Mouse (Mus musculus): ENCODE data around the gene D10Jhu81e. TPM values are rescaled to one million over a fixed set of nuclear protein-coding genes. Genes with fewer than 3 reads are reported as not detected.
A peak's percentile ranks its signal among the peaks of the same experiment; 100 is the strongest.

The D10Jhu81e gene
- polyA plus RNA-seq, 1 experiment from 2014 or later: 22.7 TPM

DNA sequence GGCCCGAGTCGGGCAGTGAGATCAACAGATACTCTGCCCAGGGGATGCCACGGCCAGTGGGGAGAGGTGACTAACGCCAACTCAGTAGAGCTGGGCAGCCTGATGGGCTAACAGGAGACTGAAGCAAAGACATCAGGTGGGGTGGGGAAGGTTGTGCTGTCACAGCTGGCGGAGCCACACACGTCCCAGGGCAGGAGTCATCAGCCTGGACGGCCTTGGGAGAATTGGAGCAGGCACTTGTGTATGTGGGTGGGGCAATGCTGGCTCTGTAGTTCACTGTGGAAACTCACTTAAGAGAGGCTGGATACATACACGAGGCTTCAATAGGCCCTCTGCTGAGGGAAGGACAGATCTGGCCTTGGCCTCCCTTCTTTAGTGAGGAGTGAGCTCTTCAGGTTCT lies 8.5 kb downstream of the D10Jhu81e start:
- ATAC-seq (replicated peaks; ENCODE audit: insufficient number of reproducible peaks, low FRiP score, low TSS enrichment, low read depth): no peak
- no peaks in the 10 kb centered on the region for H3K4me1 ChIP-seq (ENCODE audit: control insufficient read depth, insufficient read depth, low read length)
- H3K27me3 ChIP-seq (ENCODE audit: control insufficient read depth, insufficient read depth, low read length): no peaks in the 10 kb centered on the region
- no peak overlapping the region for H3K4me3 ChIP-seq (ENCODE audit: low read depth, low read length)
- WGBS: 81% methylated on average over 8 of the region's 8 CpGs
- H3K9ac ChIP-seq (replicated peaks; ENCODE audit: low read length): no peak overlapping the region
- H3K4me2 ChIP-seq (ENCODE audit: low read depth, low read length): no peak overlapping the region
- H3K27ac ChIP-seq (replicated peaks; ENCODE audit: low read depth, low read length): no peak overlapping the region
- no peaks in the 10 kb centered on the region for H3K9me3 ChIP-seq (replicated peaks; ENCODE audit: control insufficient read depth, low read length)
- H3K36me3 ChIP-seq (replicated peaks; ENCODE audit: control insufficient read depth, insufficient read depth, low read depth, low read length): no peaks in the 10 kb centered on the region; the same call in none of the 2 replicates
- DNase-seq (ENCODE audit: low spot score): no peak

DNA sequence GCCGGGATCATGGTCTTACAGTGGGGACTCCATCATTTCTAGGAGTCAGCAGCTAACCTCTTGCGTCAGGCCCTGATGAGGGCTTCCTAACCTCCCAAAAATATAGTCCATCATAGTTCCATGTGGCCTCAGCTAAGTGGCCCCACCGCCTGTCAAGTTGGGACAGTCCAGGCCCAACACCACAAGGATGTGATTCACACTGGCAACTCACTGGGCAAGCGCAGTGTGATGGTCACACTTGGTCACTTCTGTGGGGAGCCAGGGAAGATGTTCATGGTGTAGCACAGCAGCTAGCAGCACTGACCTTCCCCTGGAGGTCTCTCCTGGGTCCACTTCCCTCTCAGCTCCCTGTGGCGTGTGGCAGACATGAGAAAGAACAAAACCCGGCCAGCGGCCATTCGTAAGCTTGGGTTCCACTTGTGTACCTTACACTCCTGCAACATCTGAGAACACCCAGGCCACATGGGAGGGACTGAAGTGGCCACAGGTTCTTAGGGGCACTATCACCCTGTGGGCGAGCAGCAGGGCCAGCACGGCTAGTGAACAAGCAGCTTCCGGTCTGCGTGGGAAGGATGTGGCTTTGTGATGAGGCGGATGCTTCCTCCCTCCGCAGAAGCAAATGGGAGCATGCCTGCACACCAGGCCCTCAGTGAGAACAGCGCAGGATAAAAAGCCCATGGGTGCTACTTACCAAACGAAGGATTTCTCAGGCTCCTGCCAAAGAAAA lies 9.1 kb downstream of the D10Jhu81e start:
- Histone ChIP-seq H3K4me1 (ENCODE audit: control insufficient read depth, insufficient read depth, low read length) (no peaks in the 10 kb centered on the region), H3K9ac (replicated peaks; ENCODE audit: low read length) (no peak overlapping the region), H3K27ac (replicated peaks; ENCODE audit: low read depth, low read length) (no peak overlapping the region), H3K4me2 (ENCODE audit: low read depth, low read length) (no peak overlapping the region), H3K9me3 (replicated peaks; ENCODE audit: control insufficient read depth, low read length) (no peaks in the 10 kb centered on the region), H3K36me3 (replicated peaks; ENCODE audit: control insufficient read depth, insufficient read depth, low read depth, low read length) (no peaks in the 10 kb centered on the region; the same call in none of the 2 replicates), H3K27me3 (ENCODE audit: control insufficient read depth, insufficient read depth, low read length) (no peaks in the 10 kb centered on the region), H3K4me3 (ENCODE audit: low read depth, low read length) (no peak overlapping the region)
- WGBS: 89% methylated on average over 16 of the region's 16 CpGs
- ATAC-seq (replicated peaks; ENCODE audit: insufficient number of reproducible peaks, low FRiP score, low TSS enrichment, low read depth) (0 out of 2 replicates have a peak, but pooled peaks have one; percentile 8), DNase-seq (ENCODE audit: low spot score) (no peak)

DNA sequence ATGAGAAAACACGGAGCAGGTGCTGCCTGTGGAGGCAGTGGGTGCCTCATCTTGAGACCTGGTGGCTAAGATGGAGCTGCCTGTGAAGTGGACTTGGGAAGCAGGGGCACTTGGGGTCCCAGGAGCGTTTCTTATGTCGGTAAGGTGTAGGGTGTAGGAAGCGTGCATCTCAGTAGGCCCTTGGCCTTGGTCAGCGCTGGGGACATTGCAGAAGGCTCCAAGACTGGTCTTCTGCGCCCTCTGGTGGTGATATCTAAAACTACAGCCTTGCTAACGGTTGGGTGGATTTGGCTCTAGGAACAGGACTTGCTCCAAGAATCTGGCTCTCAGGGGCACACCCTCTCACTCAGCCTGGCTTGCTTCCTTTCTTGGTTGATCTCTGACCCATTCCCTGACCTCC lies 9.7 kb downstream of the D10Jhu81e start:
- ATAC-seq (replicated peaks; ENCODE audit: insufficient number of reproducible peaks, low FRiP score, low TSS enrichment, low read depth) (peak; percentile 71), DNase-seq (ENCODE audit: low spot score) (peak; percentile 88)
- Histone ChIP-seq H3K36me3 (replicated peaks; ENCODE audit: control insufficient read depth, insufficient read depth, low read depth, low read length) (no peaks in the 10 kb centered on the region; the same call in none of the 2 replicates), H3K4me3 (ENCODE audit: low read depth, low read length) (no peak overlapping the region), H3K9me3 (replicated peaks; ENCODE audit: control insufficient read depth, low read length) (no peaks in the 10 kb centered on the region), H3K27me3 (ENCODE audit: control insufficient read depth, insufficient read depth, low read length) (no peaks in the 10 kb centered on the region), H3K27ac (replicated peaks; ENCODE audit: low read depth, low read length) (no peak overlapping the region), H3K4me1 (ENCODE audit: control insufficient read depth, insufficient read depth, low read length) (no peaks in the 10 kb centered on the region), H3K4me2 (ENCODE audit: low read depth, low read length) (no peak overlapping the region), H3K9ac (replicated peaks; ENCODE audit: low read length) (no peak overlapping the region)
- WGBS: 3% methylated on average over 7 of the region's 7 CpGs

DNA sequence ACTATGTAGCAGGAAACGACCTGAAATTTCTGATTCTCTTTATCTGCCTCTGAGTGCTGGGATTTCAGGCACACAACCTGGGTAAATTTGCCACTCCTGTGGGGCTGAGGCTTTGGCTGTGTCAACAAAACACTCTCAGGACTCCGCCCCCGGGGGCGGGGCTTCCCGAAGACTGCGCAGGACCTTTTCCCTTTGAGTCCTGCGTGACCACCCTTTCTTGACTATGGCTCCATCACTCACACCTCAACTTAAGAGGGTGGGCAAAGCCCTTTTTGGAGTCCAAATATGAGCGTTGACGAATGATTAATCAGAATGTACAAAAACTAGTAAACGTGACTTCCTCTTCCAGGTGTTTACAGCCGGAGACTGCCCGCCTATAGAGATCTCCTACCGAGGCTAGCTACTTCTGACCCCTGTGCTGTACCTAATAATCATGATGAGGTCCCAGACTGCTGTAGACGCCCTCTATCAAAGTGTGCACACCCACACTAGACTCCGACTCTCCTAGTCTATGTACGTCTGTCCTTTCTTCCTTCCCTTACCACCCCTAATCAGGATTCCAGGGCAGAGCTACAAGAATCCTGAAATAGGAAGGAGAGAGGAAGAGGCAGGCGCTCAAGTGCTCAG lies 10.2 kb downstream of the D10Jhu81e start:
- DNase-seq (ENCODE audit: low spot score): peak; percentile 60
- no peak overlapping the region for H3K4me3 ChIP-seq (ENCODE audit: low read depth, low read length)
- no peaks in the 10 kb centered on the region for H3K4me1 ChIP-seq (ENCODE audit: control insufficient read depth, insufficient read depth, low read length)
- no peak overlapping the region for H3K27ac ChIP-seq (replicated peaks; ENCODE audit: low read depth, low read length)
- 15% methylated on average over 17 of the region's 17 CpGs for WGBS
- ATAC-seq (replicated peaks; ENCODE audit: insufficient number of reproducible peaks, low FRiP score, low TSS enrichment, low read depth): peak; percentile 51; the same call in 1 of the 2 replicates
- no peak overlapping the region for H3K9ac ChIP-seq (replicated peaks; ENCODE audit: low read length)
- no peaks in the 10 kb centered on the region; the same call in none of the 2 replicates for H3K36me3 ChIP-seq (replicated peaks; ENCODE audit: control insufficient read depth, insufficient read depth, low read depth, low read length)
- H3K9me3 ChIP-seq (replicated peaks; ENCODE audit: control insufficient read depth, low read length): no peaks in the 10 kb centered on the region
- H3K4me2 ChIP-seq (ENCODE audit: low read depth, low read length): no peak overlapping the region
- no peaks in the 10 kb centered on the region for H3K27me3 ChIP-seq (ENCODE audit: control insufficient read depth, insufficient read depth, low read length)

DNA sequence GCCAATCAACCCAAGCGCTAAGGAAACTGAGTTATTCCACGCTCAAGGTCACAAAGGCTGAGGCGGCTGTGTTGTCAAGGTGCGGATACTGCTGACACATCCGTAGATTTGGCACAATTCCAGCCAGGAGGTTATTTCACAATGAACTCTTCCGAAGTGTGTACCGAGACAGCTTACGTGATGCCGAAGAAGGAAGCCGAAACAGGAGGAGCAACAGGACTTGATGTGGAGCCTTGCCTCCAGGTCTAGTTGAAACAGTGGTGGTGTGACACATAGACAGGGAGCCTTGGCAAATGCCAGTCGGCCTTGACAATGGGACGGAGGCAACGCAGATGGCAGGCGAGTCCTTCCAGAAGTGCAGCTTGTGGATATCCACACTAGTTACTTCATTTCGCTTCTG lies 11.5 kb downstream of the D10Jhu81e start:
- 88% methylated on average over 15 of the region's 15 CpGs for WGBS
- no peak for DNase-seq (ENCODE audit: low spot score)
- H3K27me3 ChIP-seq (ENCODE audit: control insufficient read depth, insufficient read depth, low read length): no peaks in the 10 kb centered on the region
- no peak for ATAC-seq (replicated peaks; ENCODE audit: insufficient number of reproducible peaks, low FRiP score, low TSS enrichment, low read depth)
- H3K4me1 ChIP-seq (ENCODE audit: control insufficient read depth, insufficient read depth, low read length): no peaks in the 10 kb centered on the region
- H3K36me3 ChIP-seq (replicated peaks; ENCODE audit: control insufficient read depth, insufficient read depth, low read depth, low read length): no peaks in the 10 kb centered on the region; the same call in none of the 2 replicates
- H3K27ac ChIP-seq (replicated peaks; ENCODE audit: low read depth, low read length): no peak overlapping the region
- H3K9ac ChIP-seq (replicated peaks; ENCODE audit: low read length): no peak overlapping the region
- no peak overlapping the region for H3K4me3 ChIP-seq (ENCODE audit: low read depth, low read length)
- H3K9me3 ChIP-seq (replicated peaks; ENCODE audit: control insufficient read depth, low read length): no peaks in the 10 kb centered on the region
- no peak overlapping the region for H3K4me2 ChIP-seq (ENCODE audit: low read depth, low read length)

DNA sequence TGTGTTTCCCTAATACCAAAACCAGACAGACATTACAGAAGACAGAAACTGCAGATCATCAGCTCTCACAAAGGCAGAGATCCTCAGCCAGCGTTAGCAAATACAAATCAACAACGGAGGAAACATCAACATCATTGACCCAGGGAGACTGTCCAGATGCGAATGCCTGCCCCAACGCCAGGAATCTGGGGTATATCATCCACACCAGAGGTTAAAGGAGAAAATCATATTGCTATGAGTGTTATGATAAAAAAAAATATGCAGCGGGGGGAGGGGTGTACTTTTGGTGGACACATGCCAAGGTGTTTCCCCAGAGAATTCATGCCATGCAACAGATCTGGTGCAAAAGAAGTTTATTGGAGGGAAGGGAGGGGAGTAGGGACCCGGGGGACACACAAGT lies 12.7 kb downstream of the D10Jhu81e start:
- no peak for ATAC-seq (replicated peaks; ENCODE audit: insufficient number of reproducible peaks, low FRiP score, low TSS enrichment, low read depth)
- no peak overlapping the region for H3K4me3 ChIP-seq (ENCODE audit: low read depth, low read length)
- no peak overlapping the region for H3K27ac ChIP-seq (replicated peaks; ENCODE audit: low read depth, low read length)
- 79% methylated on average over 6 of the region's 6 CpGs for WGBS
- no peak for DNase-seq (ENCODE audit: low spot score)
- H3K4me2 ChIP-seq (ENCODE audit: low read depth, low read length): no peak overlapping the region
- H3K4me1 ChIP-seq (ENCODE audit: control insufficient read depth, insufficient read depth, low read length): no peaks in the 10 kb centered on the region
- no peaks in the 10 kb centered on the region for H3K36me3 ChIP-seq (replicated peaks; ENCODE audit: control insufficient read depth, insufficient read depth, low read depth, low read length)
- H3K9ac ChIP-seq (replicated peaks; ENCODE audit: low read length): no peak overlapping the region
- no peaks in the 10 kb centered on the region for H3K27me3 ChIP-seq (ENCODE audit: control insufficient read depth, insufficient read depth, low read length)
- H3K9me3 ChIP-seq (replicated peaks; ENCODE audit: control insufficient read depth, low read length): no peaks in the 10 kb centered on the region

DNA sequence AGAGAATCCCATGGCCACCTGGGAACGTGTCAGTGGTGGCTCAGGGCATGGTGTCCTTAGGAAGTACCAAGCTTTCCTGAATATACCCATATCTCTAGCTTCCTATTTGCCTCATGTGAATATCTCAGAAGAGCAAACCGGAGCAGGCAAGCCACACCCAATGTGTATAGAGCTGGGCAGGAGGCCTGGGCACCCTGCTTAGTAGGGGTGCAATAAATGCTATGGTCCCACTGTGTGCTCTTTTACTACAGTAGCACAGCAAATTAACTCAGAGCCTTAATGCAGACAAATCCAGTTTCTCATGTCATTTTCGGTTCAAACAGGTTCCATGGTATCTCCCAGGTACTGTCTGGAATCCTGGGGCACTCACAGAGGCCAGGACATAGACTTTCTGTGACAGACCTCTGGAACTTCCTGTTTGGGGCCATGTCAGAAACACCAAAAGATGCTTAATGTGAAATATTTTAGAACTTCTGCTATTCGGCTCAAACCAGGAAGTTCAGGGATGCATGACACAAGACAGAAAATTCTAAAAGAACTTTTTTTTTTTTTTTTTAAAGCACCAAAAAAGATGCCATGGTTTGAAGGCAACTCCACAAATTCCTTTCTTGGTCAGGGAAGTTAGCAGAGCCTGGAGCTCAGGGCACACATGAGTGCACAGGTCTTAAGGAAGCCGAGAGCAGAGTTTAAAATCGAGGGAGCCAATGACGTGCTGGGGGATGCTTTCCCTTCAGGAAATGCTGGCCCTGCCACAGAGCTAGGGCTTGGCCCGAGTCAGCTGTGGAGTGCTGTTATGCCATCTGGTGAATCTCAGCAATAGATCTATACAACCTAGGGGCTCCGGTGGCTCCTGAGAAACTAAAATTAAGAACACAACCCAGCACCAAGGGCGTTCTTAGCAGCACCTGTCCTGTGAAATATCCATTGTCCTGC lies 20.5 kb downstream of the D10Jhu81e start:
- Histone ChIP-seq H3K27ac (replicated peaks; ENCODE audit: low read depth, low read length) (no peak overlapping the region), H3K4me3 (ENCODE audit: low read depth, low read length) (no peak overlapping the region), H3K36me3 (replicated peaks; ENCODE audit: control insufficient read depth, insufficient read depth, low read depth, low read length) (no peaks in the 10 kb centered on the region), H3K4me2 (ENCODE audit: low read depth, low read length) (no peak overlapping the region), H3K4me1 (ENCODE audit: control insufficient read depth, insufficient read depth, low read length) (no peaks in the 10 kb centered on the region), H3K9ac (replicated peaks; ENCODE audit: low read length) (no peak overlapping the region), H3K27me3 (ENCODE audit: control insufficient read depth, insufficient read depth, low read length) (no peaks in the 10 kb centered on the region), H3K9me3 (replicated peaks; ENCODE audit: control insufficient read depth, low read length) (no peaks in the 10 kb centered on the region)
- no peak for DNase-seq (ENCODE audit: low spot score)
- WGBS: 65% methylated on average over 10 of the region's 10 CpGs
- no peak for ATAC-seq (replicated peaks; ENCODE audit: insufficient number of reproducible peaks, low FRiP score, low TSS enrichment, low read depth)
